Mouse (Mus musculus): ENCODE data around the gene Shd. TPM values are rescaled to one million over a fixed set of nuclear protein-coding genes. Genes with fewer than 3 reads are reported as not detected.

The Shd gene
- polyA plus RNA-seq, 1 experiment, result 1.7 TPM

DNA sequence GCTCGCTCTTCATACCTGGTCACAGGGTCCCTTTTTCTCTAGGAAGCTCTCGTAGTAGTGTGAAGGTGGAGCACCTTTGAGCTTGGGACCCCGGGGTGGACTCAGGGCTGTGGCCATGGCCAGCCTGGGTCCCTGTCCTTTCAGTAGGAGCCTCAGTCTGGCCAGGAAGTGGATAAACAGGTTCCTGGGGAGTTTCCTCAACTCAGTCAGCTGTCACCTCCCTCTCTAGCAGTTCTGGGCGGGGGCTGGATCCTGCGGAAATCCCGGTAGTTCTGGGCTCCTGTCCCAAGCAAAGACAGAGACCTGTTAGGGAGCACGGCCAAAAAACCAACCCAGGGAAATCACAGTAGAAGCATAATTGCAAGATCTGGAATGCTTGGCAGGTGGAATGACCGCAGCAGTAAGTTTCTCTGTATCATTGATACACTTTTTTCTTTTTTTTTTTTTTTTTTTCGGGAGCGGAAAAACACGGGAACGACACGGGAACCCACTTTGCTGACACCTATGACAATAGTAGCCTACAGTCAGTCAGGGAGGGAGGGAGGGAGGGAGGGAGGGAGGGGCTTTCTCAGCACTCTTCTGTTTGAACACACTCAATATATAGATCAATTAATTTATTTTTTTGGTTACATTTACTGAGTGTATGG is 35.3 kb downstream of the Shd start, which contains the start of the genes Stap2 and Mpnd:
Gene Stap2, minus strand, starts transcription at position 170 of the 647 bp plus-strand sequence.
Gene Mpnd, plus strand, starts transcription at position 297 of the 647 bp plus-strand sequence.
- WGBS, result 19% methylated on average over 13 of the region's 13 CpGs
- peak; percentile 84 for DNase-seq (ENCODE audit: low read depth, low spot score)

DNA sequence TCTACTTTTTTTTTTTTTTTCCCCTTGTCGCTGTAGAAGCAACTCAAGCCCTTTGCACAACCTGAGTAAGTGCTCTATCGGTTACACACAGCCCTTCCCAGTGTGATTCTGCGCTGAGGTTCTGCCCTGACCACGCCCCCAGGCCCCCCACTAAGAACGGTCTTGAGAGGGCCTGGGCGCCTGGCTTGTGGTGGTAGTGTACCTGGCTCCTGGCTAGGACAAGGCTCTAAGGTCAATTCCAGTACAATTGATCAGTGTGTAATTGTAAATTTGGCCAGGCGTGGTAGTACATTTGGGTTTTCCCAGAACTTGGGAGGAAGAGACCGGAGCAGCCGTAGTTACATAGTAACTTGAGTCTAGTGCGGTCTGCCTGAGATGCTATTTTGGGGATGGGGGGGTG is 36.7 kb downstream of the Shd start:
- DNase-seq (ENCODE audit: low read depth, low spot score), result no peak
- 46% methylated on average over 10 of the region's 10 CpGs for WGBS

DNA sequence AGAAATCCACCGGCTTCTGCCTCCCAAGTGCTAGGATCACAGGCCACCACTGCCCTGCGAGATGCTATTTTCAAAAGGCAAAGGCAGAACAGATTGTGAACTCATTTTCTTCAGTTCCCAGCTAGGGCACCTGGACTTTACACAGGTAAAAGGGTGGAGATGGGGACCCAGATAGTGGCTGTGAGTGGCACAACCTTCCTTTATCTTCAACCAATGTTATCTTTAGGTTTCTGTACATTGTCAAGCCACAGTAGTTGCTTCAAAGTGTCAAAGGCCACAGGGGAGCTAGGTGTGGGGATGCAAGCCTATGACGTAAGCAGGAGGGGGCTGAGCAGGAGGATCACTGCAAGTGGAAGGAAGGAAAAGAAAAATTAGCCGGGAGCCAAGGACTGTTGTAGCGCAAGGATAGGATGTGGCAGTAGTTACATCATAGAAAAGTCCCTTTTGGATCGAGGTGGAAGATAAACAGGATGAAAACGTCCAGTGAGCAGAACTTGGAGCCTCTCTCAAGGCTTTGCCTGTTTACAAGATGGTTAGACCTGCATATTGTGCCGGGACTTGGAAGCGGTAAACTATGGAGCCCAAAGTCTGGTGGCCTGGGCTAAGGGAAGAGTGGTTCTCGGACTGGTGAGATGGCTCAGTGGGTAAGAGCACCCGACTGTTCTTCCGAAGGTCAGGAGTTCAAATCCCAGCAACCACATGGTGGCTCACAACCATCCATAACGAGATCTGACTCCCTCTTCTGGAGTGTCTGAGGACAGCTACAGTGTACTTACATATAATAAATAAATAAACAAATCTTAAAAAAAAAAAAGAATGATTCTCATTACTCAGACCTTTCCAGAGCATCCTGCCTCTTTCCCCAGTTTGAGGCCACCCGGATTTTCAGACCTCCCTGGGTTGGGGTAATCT is 37.4 kb downstream of the Shd start:
- no peak for DNase-seq (ENCODE audit: low read depth, low spot score)
- 28% methylated on average over 14 of the region's 14 CpGs for WGBS

DNA sequence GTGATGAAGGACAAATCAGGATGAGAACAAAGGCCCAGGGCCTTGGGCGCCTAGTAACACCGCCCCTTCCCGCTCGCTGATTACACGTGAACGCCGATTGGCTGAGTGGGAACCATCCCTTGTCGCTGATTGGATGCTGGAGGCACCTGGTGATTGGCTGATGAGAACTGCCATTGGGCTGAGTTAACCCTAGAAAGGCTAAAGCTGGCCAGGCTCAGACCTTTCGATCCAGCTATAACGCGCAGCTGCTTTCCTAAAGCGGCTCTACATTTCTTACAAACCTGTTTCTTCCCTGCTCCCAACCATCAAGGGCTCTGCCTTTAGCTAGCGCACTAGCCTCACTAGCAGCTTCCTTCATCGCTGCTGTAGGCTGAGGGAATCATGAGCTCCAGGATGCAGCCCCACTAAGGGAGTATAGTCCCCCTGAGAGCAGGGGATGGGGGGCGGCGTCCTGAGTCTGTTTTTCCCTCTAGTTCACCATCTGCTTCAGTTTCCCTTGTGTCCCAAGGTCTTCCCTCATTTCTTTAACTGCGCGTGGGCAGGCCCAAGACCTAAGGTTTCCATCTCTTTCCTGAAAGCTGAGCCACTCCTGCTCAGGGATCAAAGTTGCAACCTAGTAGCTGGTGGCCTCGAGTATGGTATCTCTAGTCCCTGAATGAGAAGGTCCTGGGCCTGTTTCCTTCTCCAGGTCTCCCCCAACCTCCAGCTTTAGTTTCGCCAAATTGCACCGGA is 38.3 kb downstream of the Shd start:
- WGBS, result under 1% methylated on average over 21 of the region's 21 CpGs
- DNase-seq (ENCODE audit: low read depth, low spot score), result peak; percentile 98

DNA sequence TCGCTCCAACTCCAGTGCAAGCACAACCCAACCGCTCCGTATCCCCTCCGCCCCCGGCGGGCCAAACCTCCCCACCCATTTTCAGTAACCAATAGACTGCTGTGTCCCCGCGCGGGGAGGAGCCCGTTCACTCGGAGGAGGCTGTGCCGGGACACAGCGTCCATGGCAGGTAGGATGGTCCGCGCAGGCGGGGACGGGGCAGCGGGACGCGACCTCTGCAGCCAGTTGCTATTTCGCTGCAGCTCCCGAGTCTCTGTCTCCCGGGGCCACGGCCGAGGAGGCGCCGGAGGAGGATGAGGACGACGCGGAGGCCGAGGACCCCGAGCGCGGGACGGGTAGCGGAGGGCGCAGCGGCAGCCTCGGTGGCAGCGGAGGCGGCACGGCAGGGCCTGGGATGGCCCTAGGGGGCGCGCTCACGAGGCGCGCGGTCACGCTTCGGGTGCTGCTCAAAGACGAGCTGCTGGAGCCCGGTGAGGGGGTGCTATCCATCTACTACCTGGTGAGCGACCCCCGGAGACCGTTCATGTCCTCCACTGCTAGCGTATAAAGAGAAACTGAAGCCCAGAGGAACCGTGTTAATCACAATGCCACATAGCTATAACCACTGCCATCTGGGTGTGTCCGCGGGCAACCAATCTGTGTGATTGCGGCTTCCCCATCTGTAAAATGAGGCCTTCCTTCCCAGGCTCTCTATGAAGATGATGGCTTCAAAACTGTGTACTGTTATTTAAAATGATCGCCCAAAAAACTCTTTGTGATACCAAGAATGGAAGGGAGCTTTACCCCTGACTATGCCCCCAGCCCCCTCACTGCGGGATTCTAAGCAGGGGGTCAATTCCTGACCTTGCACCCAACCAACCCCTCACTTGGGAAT is 39.1 kb downstream of the Shd start:
- peak; percentile 71 for DNase-seq (ENCODE audit: low read depth, low spot score)
- WGBS, result 1% methylated on average over 59 of the region's 62 CpGs

DNA sequence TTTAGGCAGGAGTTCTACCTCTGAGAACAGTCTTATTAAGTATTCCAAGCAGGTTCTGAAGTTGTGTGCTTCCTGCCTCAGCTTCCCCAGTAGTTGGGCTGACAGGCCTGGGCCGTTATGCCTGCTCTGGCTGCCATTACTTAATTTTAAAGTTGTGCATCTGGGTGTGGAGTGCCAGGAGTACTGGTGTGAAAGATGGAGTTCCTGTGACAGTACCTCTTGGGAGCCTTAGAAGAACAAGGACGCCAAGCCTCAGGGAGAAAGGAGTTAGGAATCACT is 39.6 kb downstream of the Shd start:
- DNase-seq (ENCODE audit: low read depth, low spot score), result no peak
- 53% methylated on average over 2 of the region's 2 CpGs for WGBS

DNA sequence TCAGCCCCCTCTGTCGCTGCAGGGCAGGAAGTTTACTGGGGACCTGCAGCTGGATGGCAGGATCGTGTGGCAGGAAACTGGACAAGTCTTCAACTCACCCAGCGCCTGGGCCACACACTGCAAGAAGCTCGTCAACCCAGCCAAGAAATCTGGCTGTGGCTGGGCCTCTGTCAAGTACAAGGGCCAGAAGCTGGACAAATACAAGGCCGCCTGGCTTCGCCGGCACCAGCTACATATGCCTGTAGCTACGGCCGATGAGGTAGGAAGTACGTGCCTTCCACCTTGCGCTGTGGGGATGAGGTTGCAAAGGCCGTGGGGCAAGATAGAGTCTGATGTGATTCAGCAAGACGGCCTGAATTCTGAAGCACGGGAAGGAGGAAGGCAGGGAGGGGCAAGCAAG is 40.0 kb downstream of the Shd start:
- no peak for DNase-seq (ENCODE audit: low read depth, low spot score)
- 67% methylated on average over 14 of the region's 14 CpGs for WGBS

DNA sequence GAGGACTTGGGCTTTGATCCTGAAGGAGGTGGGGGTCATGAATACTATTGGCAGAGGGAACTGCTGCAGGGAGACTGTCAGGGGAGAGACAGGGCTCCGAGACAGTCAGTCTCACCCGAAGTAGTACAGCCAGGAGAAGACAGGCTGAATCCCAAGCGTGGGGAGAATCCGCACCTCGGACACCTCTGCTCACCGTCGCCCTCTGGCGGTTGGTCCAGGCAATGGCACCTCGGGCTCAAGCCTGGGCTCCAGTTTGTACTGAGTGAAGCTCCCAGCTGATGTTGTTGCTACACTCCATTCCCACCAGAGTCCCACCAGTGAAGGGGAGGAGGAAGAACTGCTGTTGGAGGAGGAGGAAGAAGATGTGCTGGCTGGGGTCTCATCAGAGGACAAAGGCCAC is 40.4 kb downstream of the Shd start:
- 5% methylated on average over 9 of the region's 9 CpGs for WGBS
- DNase-seq (ENCODE audit: low read depth, low spot score), result peak; percentile 48

DNA sequence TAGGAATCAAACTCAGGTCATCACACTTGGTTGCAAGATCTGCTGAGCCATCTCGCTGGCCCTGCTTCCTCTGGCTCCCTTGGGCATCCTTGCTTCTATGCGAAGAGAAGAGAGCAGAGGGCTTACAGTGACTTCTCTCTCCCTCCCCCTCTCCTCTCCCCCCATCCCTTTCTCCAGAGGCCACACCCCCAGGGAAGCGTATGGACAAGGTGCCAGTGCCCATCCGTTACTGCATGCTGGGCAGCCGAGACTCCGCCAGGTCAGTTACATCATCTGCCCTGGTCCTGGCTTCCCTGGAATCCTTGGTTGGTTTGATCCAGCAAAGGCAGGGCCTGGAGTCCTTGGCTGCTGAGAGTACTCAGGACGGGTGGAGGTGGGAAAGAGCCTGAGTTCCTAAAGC is 41.2 kb downstream of the Shd start:
- DNase-seq (ENCODE audit: low read depth, low spot score), result no peak
- 87% methylated on average over 7 of the region's 7 CpGs for WGBS

DNA sequence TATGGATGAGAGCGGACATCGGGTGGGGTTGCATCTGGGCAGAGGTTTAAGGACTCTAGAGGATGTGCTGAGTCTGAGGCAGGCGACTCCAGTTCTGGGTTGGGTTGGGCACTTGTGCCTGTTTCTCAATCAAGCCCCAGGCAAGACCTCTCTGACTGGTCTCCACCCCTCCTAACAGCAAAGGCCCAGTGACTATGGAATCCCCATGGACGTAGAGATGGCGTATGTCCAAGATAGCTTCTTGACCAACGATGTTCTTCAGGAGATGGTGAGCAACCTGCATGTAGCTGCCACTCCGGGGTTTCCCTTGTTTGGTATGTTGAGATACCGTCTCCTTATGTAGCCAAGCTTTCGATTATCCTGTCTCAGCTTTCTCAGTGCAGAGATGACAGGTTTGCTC is 45.0 kb downstream of the Shd start:
- no peak for DNase-seq (ENCODE audit: low read depth, low spot score)
- 90% methylated on average over 9 of the region's 9 CpGs for WGBS

DNA sequence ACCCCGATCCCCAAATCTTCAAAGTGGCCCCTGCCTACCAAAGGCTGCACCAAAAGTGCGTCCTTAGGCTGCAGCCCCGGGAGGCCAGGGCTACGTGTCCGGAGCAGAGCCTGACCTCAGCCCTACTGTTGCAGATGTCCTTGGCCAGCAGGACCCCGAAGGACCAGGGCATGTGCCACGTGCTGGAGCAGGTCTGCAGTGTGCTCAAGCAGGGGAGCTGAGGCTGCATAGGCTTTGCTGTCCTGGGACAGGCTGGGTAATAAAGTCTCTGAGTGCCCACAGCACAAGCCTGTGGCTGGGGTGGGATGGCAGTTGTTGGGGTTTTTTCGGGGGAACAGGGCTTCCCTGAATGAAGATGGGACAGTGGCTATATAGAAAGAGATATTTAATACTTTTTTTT is 46.1 kb downstream of the Shd start:
- no peak for DNase-seq (ENCODE audit: low read depth, low spot score)
- 86% methylated on average over 8 of the region's 8 CpGs for WGBS

DNA sequence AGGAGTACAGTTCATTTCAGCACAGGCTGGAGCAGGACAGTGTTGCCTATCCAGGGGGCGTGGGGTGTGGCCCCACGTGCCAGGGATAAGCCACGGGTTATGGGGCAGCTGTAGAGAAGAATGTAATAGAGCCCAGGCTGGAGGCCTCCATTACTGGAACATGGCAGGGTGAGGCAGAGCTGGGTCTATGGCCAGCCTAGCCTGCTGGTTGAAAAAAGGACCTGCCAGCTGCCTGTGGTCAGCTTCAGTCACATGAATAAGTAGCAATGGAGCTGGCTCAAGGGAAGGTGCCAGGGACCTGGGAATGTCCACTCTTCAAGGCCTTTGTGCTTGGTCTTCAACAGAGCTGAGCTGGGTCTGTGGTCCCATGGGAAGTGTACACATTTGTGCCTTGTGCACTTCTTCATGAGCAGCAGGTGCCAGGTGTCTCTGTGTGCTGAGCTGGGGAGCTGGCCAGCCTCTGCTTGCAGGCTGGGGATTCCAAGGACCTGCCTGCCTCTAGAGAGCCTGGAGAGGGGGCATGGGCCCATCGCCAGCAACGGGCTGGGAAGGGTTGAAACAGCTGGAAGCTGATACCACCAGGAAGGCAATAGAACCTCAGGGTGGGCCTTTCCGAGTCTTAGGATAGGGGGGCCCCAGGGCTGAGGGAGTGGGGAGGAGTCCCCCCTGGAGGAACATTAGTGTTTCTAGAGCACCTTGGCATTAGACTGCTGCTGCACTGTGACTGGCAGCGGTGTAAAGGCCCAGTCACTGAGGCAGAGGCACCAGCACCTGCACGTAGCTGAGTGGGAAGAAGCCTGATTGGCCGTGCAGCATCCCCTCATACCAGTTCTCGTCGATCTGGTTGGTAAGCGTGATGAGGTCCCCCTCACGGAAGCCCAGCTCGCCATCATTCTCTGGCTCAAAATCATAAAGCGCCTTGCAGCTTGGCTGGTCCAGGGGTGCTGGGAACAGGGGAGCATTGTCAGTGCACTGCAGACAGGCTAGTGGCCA is 46.8 kb downstream of the Shd start:
- DNase-seq (ENCODE audit: low read depth, low spot score), result no peak
- 77% methylated on average over 15 of the region's 15 CpGs for WGBS

DNA sequence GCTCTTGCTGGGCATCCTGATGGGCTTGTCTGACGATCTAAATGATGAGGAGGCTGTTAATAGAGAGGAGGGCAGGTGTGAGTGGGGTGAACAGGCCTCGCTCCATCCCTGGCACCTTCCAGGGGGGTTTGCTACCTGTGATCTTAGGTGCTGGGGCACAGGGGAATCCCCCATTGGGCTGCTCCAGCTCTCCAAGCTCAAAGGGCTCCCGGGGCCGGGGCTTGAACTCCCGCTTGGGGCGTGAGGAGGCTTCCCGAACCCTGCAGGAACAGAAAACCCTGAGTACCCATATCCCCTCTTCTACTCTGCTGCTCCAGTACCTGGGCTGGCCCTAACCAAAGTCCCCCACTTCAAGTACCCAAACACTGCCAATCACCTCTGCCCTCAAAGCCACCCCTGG is 47.6 kb downstream of the Shd start:
- 87% methylated on average over 7 of the region's 7 CpGs for WGBS

DNA sequence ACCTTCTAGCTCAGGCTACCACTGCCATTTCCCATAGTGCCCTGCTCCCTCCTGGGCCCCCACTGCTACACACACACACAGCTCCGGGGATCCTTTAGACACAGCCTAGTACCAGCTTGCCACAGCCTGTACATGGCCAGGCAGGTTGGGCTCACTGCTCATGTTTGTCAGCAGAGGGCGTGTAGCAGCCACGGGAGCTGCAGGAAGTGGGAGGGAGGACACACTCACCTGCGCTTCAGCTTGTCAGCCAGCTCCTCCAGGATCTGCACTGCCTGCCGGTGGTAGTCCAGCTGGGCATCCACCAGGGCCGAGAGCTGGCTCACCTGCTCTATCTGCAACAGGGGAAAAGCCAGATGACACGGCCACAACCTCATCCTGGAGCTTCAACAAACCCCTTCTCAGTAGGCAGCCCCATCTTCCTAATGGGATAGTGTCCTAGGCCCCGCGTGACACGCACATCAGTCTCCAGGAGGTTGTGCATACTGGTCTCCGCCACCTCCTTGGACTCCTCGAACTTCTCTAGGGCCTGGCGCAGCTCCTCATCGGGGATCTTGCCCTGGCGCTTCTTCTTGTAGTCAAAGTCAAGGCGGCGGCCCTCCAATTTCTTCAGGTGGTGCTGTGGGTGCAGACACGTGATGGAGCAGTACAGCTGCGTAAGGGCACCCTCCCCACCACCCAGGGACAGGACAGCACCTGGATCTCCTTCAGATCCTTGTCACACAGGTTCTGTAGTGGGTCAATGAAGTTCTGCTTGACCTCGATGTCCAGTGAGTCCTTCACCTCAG is 48.3 kb downstream of the Shd start:
- WGBS, result 62% methylated on average over 20 of the region's 20 CpGs
- no peak for DNase-seq (ENCODE audit: low read depth, low spot score)

More for the DNA sequence above, 47.6 kb downstream of the Shd start:
- no peak for DNase-seq (ENCODE audit: low read depth, low spot score)

DNA sequence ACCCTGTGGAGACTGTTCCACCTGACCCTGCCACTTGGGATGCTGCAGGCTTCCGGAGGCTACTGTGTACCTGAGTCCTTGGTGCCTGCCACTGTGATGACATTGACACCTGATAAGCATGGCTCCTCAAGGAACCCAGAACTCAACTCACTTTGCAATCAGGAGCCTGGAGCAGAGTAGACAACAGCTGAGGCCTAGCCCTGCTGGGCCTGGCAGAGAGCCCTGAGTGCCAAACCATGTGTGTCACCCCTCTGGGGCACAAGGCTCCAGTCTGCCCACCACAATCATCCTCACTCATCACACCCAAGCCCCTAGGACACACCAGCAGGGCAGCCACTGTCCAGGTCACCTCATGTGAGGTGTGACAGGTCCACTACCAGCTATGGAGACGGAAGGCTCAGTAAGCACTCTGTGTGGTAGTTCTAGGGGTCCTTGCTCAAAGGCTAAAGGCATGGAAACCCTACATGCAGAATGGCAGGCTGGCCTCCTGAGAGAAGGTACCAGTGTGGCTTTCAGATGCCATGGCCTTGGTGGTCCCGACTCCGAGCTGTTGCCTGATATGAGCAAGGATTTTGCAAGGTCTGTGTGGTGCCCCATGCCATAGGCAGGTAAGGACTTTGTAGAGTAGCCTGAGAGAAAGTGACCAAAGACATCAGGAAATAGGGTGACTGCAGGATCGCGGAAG is 50.3 kb downstream of the Shd start:
- DNase-seq (ENCODE audit: low read depth, low spot score), result no peak

DNA sequence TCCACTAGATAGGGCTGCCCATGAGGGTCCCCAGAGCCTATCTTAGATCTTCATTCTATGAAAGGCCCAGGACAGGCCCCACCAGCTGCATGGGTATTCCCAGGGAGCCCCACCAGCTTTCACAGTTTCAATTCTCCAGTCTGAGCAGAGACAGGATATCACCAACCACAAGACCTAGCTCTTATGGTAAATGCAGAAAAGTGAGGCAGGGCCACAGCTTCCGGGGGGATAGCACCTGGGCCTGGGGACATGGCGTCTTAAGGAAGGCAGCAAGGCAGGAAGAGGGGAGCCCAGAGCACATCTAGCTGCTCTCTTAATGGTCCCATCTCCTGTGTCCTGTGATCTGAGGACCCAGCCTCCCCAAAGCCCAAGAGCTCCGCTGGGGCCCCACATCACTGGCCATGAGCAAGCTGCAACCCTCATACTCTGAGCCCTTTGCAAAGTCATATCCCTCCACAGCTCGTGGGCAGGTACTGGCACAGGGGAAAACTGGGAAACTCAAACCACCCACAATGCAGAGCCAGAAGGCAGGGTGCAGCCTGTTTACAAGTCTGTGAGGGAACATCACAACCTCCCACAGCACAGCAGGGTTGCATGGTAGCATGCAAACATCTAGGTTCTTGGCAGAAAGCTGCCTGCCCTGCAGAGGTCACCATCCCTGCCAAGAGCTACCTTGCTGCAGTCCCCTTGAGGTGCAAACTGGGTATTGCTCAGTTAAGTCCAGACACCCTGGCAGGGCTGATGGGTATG is 51.1 kb downstream of the Shd start:
- 68% methylated on average over 4 of the region's 4 CpGs for WGBS
- DNase-seq (ENCODE audit: low read depth, low spot score), result no peak

More for the DNA sequence above, 50.3 kb downstream of the Shd start:
- WGBS, result 86% methylated on average over 6 of the region's 6 CpGs

Measured in large intestine, adult 2 months (tissue).